In genomic region chr1:180331546-180332075, GRCm38 (mm10) we compare ENCODE assay signal across 8 mouse cellular contexts. TPM values are rescaled to one million over a fixed set of nuclear protein-coding genes. Genes with fewer than 3 reads are reported as not detected.
DNase-seq lines count a peak whose midpoint lies in the region; ATAC-seq and TF ChIP-seq lines count a peak whose summit lies in the region.

No protein-coding gene starts in this region.

- no peaks in the 10 kb centered on the region for H3K9me3 ChIP-seq in G1E (replicated peaks)
- H3K9me3 ChIP-seq in embryonic facial prominence, embryonic 15.5 days (replicated peaks), result no peaks in the 10 kb centered on the region
- no peaks in the 10 kb centered on the region for H3K9me3 ChIP-seq in hindbrain, embryonic 12.5 days (replicated peaks)
- no peaks in the 10 kb centered on the region for H3K9me3 ChIP-seq in liver, embryonic 12.5 days (replicated peaks)
- no peaks in the 10 kb centered on the region for H3K9me3 ChIP-seq in neural tube, embryonic 13.5 days

- TF ChIP-seq CTCF in G1E (IDR thresholded peaks at IDR 0.05; ENCODE audit: low read depth, low read length), result no peak

- H3K4me3 ChIP-seq in G1E (ENCODE audit: low read depth, low read length), result peak overlapping the region; percentile 85
- peak overlapping the region; percentile 78 for H3K4me3 ChIP-seq in embryonic facial prominence, embryonic 15.5 days (replicated peaks)
- peak overlapping the region; percentile 56 for H3K4me3 ChIP-seq in hindbrain, embryonic 12.5 days
- H3K4me3 ChIP-seq in liver, embryonic 12.5 days, result peak overlapping the region; percentile 68
- peak overlapping the region; percentile 55 for H3K4me3 ChIP-seq in neural tube, embryonic 13.5 days

- ATAC-seq in G1E (ENCODE audit: extremely low read depth, insufficient number of reproducible peaks, low FRiP score, poor library complexity, severe bottlenecking), result no peak
- ATAC-seq in embryonic facial prominence, embryonic 15.5 days (ENCODE audit: insufficient number of reproducible peaks, low FRiP score, low TSS enrichment, low read depth), result no peak
- ATAC-seq in hindbrain, embryonic 12.5 days (ENCODE audit: low FRiP score), result peak; percentile 39
- ATAC-seq in liver, embryonic 12.5 days, result no peak
- peak; percentile 15; the same call in 1 of the 2 replicates for ATAC-seq in neural tube, embryonic 13.5 days (ENCODE audit: low read depth)

- peak overlapping the region; percentile 96 for H3K27ac ChIP-seq in embryonic facial prominence, embryonic 15.5 days (replicated peaks)
- H3K27ac ChIP-seq in hindbrain, embryonic 12.5 days, result peak overlapping the region; percentile 12; the same call in 1 of the 2 replicates
- no peak overlapping the region for H3K27ac ChIP-seq in liver, embryonic 12.5 days
- H3K27ac ChIP-seq in neural tube, embryonic 13.5 days (replicated peaks), result peak overlapping the region; percentile 79; the same call in 1 of the 2 replicates

- peak overlapping the region; percentile 96 for H3K4me2 ChIP-seq in embryonic facial prominence, embryonic 15.5 days (replicated peaks)
- H3K4me2 ChIP-seq in hindbrain, embryonic 12.5 days (replicated peaks), result peak overlapping the region; percentile 99
- H3K4me2 ChIP-seq in liver, embryonic 12.5 days, result peak overlapping the region; percentile 91
- H3K4me2 ChIP-seq in neural tube, embryonic 13.5 days, result peak overlapping the region; percentile 93

- H3K36me3 ChIP-seq in G1E (replicated peaks), result peaks cover 46% of the 10 kb centered on the region
- no peaks in the 10 kb centered on the region for H3K36me3 ChIP-seq in embryonic facial prominence, embryonic 15.5 days
- H3K36me3 ChIP-seq in hindbrain, embryonic 12.5 days, result no peaks in the 10 kb centered on the region
- H3K36me3 ChIP-seq in liver, embryonic 12.5 days, result peaks cover 12% of the 10 kb centered on the region
- H3K36me3 ChIP-seq in neural tube, embryonic 13.5 days, result no peaks in the 10 kb centered on the region

- peaks cover 13% of the 10 kb centered on the region; the same call in 1 of the 2 replicates for H3K27me3 ChIP-seq in G1E (ENCODE audit: insufficient read depth, low read length)
- no peaks in the 10 kb centered on the region for H3K27me3 ChIP-seq in embryonic facial prominence, embryonic 15.5 days
- peaks cover 33% of the 10 kb centered on the region for H3K27me3 ChIP-seq in hindbrain, embryonic 12.5 days
- H3K27me3 ChIP-seq in liver, embryonic 12.5 days (replicated peaks), result peaks cover 39% of the 10 kb centered on the region
- H3K27me3 ChIP-seq in neural tube, embryonic 13.5 days, result peaks cover 59% of the 10 kb centered on the region

- DNase-seq in embryo, embryonic 10 days (ENCODE audit: low spot score), result peak; percentile 61
- no peak for DNase-seq in embryo, embryonic 10.5 days (ENCODE audit: low spot score)
- DNase-seq in G1E (ENCODE audit: low spot score), result peak; percentile 20
- no peak for DNase-seq in left cerebral cortex, adult 11 months (ENCODE audit: low spot score)

- under 1% methylated on average over 21 of the region's 21 CpGs for WGBS in embryonic facial prominence, embryonic 15.5 days
- under 1% methylated on average over 21 of the region's 21 CpGs for WGBS in hindbrain, embryonic 12.5 days
- 2% methylated on average over 21 of the region's 21 CpGs for WGBS in liver, embryonic 12.5 days (ENCODE audit: insufficient replicate concordance)
- WGBS in neural tube, embryonic 13.5 days, result under 1% methylated on average over 21 of the region's 21 CpGs

- H3K4me1 ChIP-seq in G1E (ENCODE audit: insufficient read depth, low read depth, low read length), result peaks cover 75% of the 10 kb centered on the region
- H3K4me1 ChIP-seq in embryonic facial prominence, embryonic 15.5 days, result peaks cover 67% of the 10 kb centered on the region
- peaks cover 51% of the 10 kb centered on the region for H3K4me1 ChIP-seq in hindbrain, embryonic 12.5 days
- H3K4me1 ChIP-seq in liver, embryonic 12.5 days, result peaks cover 73% of the 10 kb centered on the region
- H3K4me1 ChIP-seq in neural tube, embryonic 13.5 days (replicated peaks), result peaks cover 71% of the 10 kb centered on the region

- H3K9ac ChIP-seq in embryonic facial prominence, embryonic 15.5 days, result peak overlapping the region; percentile 77
- H3K9ac ChIP-seq in hindbrain, embryonic 12.5 days, result peak overlapping the region; percentile 78
- H3K9ac ChIP-seq in liver, embryonic 12.5 days, result peak overlapping the region; percentile 71
- peak overlapping the region; percentile 86 for H3K9ac ChIP-seq in neural tube, embryonic 13.5 days

RNA-seq across cellular contexts. Expression of gene Itpkb, which starts 1.3 kb away (rescaled TPM):
- 17.2 and 17.8 TPM in 2 replicates for total RNA-seq in G1E (2014; fragmentation: Nextera tagmentation)
- total RNA-seq in G1E (2017), result 12.8 and 14.6 TPM in 2 replicates
- polyA plus RNA-seq in G1E (2012), result 13.5 and 16.9 TPM in 2 replicates
- 12.3 and 13.5 TPM in 2 replicates for polyA plus RNA-seq in embryonic facial prominence, embryonic 15.5 days (2015; fragmentation: Nextera tagmentation; extraction: Ambion mirVana)
- polyA plus RNA-seq in hindbrain, embryonic 12.5 days (2016; fragmentation: Nextera tagmentation; extraction: Ambion mirVana), result 7.7 and 8.3 TPM in 2 replicates
- 4.0 and 4.3 TPM in 2 replicates for polyA plus RNA-seq in liver, embryonic 12.5 days (2016; fragmentation: Nextera tagmentation; extraction: Ambion mirVana)
- 3.9 and 4.0 TPM in 2 replicates for polyA plus RNA-seq in neural tube, embryonic 13.5 days (2015; fragmentation: Nextera tagmentation; extraction: Ambion mirVana)

Comparison
In these comparisons a context has a peak if more than half of its experiments do, and no peak if none do; other contexts are left out.
1. DNase-seq: peak in embryo, embryonic 10 days (single experiment) and G1E (single experiment); none in embryo, embryonic 10.5 days (single experiment) and left cerebral cortex, adult 11 months (single experiment).
2. ATAC-seq: peak in hindbrain, embryonic 12.5 days (single experiment) and neural tube, embryonic 13.5 days (single experiment); none in G1E (single experiment), embryonic facial prominence, embryonic 15.5 days (single experiment) and liver, embryonic 12.5 days (single experiment).
3. Peak in every context shown above with its lines, with median percentiles within 50 percentile points of each other: H3K4me3 ChIP-seq, H3K4me2 ChIP-seq and H3K9ac ChIP-seq.